Mouse (Mus musculus): ENCODE measurements around the gene Jrkl. TPM values are rescaled to one million over a fixed set of nuclear protein-coding genes. Genes with fewer than 3 reads are reported as not detected.
A peak's percentile ranks its signal among the peaks of the same experiment; 100 is the strongest.

The Jrkl gene
- polyA plus RNA-seq (2012; rRNA removed), result 0.98 and 2.1 TPM in 2 replicates
- polyA plus RNA-seq (2014; fragmentation: Nextera tagmentation; extraction: Ambion mirVana), result 1.5 TPM in 2 replicates

DNA sequence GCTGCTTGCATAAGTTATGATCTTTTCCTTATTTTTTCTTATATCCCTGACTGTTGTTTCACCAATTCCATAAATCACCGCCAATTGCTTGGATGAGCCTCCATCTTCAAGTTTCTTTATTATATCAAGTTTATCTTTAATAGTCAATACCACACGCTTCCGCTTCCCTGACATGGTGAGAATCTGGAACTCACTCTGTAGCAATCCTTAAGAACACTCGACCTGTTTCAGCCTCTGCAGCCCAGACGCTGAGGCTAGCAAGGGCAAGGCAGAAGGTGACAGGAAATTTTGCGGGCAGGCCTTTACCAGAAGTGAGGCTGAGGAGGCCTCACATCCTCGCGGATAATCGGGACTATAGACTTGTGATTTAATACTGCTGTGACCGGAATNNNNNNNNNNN is at the start of gene Jrkl:
Gene Jrkl (minus strand): TSS at position 349 of the 400 bp plus-strand sequence.
- Histone ChIP-seq H3K4me2 (ENCODE audit: low read depth) (peak within 1 kb of the TSS; percentile 88), H3K27me3 (ENCODE audit: control insufficient read depth, insufficient read depth, low read length) (no peaks in the 10 kb centered on the region), H3K36me3 (replicated peaks; ENCODE audit: control insufficient read depth, insufficient read depth, low read depth) (no peaks in the 10 kb centered on the region), H3K27ac (peak within 1 kb of the TSS; percentile 53), H3K9me3 (ENCODE audit: control insufficient read depth, low read length) (no peaks in the 10 kb centered on the region), H3K4me1 (replicated peaks; ENCODE audit: control insufficient read depth in 2 of 2, insufficient read depth in 2 of 2, low read length in 1 of 2) (peaks cover 15 to 16% of the 10 kb centered on the region in 2 experiments), H3K4me3 (ENCODE audit: insufficient read depth in 1 of 2, low read depth in 2 of 2, low read length in 2 of 2) (peak within 1 kb of the TSS; percentile 66 to 79), H3K9ac (replicated peaks) (peak within 1 kb of the TSS; percentile 71)
- ATAC-seq (ENCODE audit: insufficient read depth), result no peak
- 3% methylated on average over 10 of the region's 10 CpGs for WGBS (ENCODE audit: insufficient replicate concordance)
- TF ChIP-seq EP300 (IDR thresholded peaks at IDR 0.05; ENCODE audit: low read depth), result no peak
- TF ChIP-seq CTCF (IDR thresholded peaks at IDR 0.05; ENCODE audit: low read depth), result no peak
- DNase-seq (ENCODE audit: low read depth in 3 of 3, low spot score in 3 of 3), result peak in 1 of 3 experiments; percentile 26

DNA sequence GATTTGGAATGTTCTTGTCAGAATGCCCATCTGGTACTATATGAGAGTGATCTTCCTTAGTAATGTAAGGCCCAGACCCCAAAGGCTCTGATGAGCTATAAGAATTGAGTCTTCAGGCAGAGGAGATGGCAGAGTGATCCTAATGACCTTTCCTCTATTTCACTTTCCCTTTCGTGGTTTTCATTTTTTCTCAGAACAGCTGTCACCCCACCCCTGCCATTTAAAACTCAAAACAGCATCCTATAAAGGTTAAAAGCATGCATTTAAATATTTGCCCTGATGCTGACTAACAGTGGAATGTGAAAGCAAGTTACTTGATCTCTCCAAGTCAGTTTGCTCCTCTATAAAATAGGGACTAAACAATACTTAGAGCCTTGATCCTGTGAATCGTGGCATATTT is 41.9 kb upstream of the Jrkl start:
- DNase-seq (ENCODE audit: low read depth in 3 of 3, low spot score in 3 of 3), result no peak
- TF ChIP-seq EP300 (IDR thresholded peaks at IDR 0.05; ENCODE audit: low read depth), result no peak
- no peak for TF ChIP-seq CTCF (IDR thresholded peaks at IDR 0.05; ENCODE audit: low read depth)
- no peak overlapping the region for H3K27ac ChIP-seq
- H3K4me2 ChIP-seq (ENCODE audit: low read depth), result no peak overlapping the region
- no peaks in the 10 kb centered on the region for H3K36me3 ChIP-seq (replicated peaks; ENCODE audit: control insufficient read depth, insufficient read depth, low read depth)
- no peaks in the 10 kb centered on the region for H3K27me3 ChIP-seq (ENCODE audit: control insufficient read depth, insufficient read depth, low read length)
- H3K4me3 ChIP-seq (ENCODE audit: insufficient read depth in 1 of 2, low read depth in 2 of 2, low read length in 2 of 2), result no peak overlapping the region
- no peaks in the 10 kb centered on the region for H3K4me1 ChIP-seq (replicated peaks; ENCODE audit: control insufficient read depth in 2 of 2, insufficient read depth in 2 of 2, low read length in 1 of 2)
- no peak overlapping the region for H3K9ac ChIP-seq (replicated peaks)
- no peaks in the 10 kb centered on the region for H3K9me3 ChIP-seq (ENCODE audit: control insufficient read depth, low read length)
- 53% methylated on average over 2 of the region's 2 CpGs for WGBS (ENCODE audit: insufficient replicate concordance)
- no peak for ATAC-seq (ENCODE audit: insufficient read depth)

DNA sequence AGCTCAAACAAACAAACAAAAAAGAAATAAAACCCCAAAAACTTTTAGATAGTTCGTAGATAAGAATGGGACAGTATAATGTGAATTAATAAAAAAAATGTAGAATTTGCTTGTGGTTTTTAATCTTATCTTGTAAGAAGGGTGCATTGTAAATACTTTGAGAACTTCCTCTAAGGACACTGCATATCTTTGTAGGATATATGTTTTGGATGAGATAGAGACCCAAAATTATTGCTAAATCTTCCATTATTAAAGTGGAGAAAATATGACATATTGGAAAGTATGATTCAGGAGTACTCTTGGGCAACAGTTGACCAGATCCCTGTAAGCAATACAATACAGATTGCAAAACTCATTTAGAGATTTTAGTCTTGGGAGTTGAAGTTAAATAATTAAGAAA is 27.6 kb upstream of the Jrkl start:
- H3K27ac ChIP-seq, result no peak overlapping the region
- TF ChIP-seq EP300 (IDR thresholded peaks at IDR 0.05; ENCODE audit: low read depth), result no peak
- TF ChIP-seq CTCF (IDR thresholded peaks at IDR 0.05; ENCODE audit: low read depth), result no peak
- no peak overlapping the region for H3K9ac ChIP-seq (replicated peaks)
- H3K9me3 ChIP-seq (ENCODE audit: control insufficient read depth, low read length), result no peaks in the 10 kb centered on the region
- ATAC-seq (ENCODE audit: insufficient read depth) (no peak), DNase-seq (ENCODE audit: low read depth in 3 of 3, low spot score in 3 of 3) (no peak)
- H3K4me2 ChIP-seq (ENCODE audit: low read depth), result no peak overlapping the region
- no peak overlapping the region for H3K4me3 ChIP-seq (ENCODE audit: insufficient read depth in 1 of 2, low read depth in 2 of 2, low read length in 2 of 2)
- 81% methylated on average over 1 of the region's 1 CpGs for WGBS (ENCODE audit: insufficient replicate concordance)
- H3K27me3 ChIP-seq (ENCODE audit: control insufficient read depth, insufficient read depth, low read length), result no peaks in the 10 kb centered on the region
- no peaks in the 10 kb centered on the region for H3K4me1 ChIP-seq (replicated peaks; ENCODE audit: control insufficient read depth in 2 of 2, insufficient read depth in 2 of 2, low read length in 1 of 2)
- H3K36me3 ChIP-seq (replicated peaks; ENCODE audit: control insufficient read depth, insufficient read depth, low read depth), result peaks cover 7% of the 10 kb centered on the region

DNA sequence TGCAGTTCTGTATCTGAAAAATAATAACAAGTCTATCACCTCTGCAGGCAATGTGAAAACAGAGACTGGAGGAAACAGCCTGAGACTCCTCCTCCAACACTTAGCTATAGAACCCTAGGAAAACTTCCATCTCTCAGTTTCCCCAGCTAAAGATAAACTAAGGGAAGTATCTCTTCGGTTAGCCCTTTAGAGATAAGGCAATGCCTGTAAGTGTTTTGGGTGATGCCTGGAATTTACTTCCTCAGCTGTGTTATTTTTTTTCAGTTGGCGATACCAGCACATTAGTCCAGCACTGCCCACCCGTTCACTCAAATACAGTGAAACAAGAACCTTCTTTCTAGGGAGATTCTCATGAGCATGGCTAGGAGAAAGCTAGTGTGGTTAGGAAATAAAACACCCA is 15.4 kb upstream of the Jrkl start:
- WGBS (ENCODE audit: insufficient replicate concordance), result 42% methylated on average over 3 of the region's 3 CpGs
- no peak overlapping the region for H3K27ac ChIP-seq
- no peak for TF ChIP-seq EP300 (IDR thresholded peaks at IDR 0.05; ENCODE audit: low read depth)
- no peak for TF ChIP-seq CTCF (IDR thresholded peaks at IDR 0.05; ENCODE audit: low read depth)
- no peak overlapping the region for H3K9ac ChIP-seq (replicated peaks)
- no peak overlapping the region for H3K4me2 ChIP-seq (ENCODE audit: low read depth)
- no peaks in the 10 kb centered on the region for H3K4me1 ChIP-seq (replicated peaks; ENCODE audit: control insufficient read depth in 2 of 2, insufficient read depth in 2 of 2, low read length in 1 of 2)
- H3K4me3 ChIP-seq (ENCODE audit: insufficient read depth in 1 of 2, low read depth in 2 of 2, low read length in 2 of 2), result no peak overlapping the region
- DNase-seq (ENCODE audit: low read depth in 3 of 3, low spot score in 3 of 3) (no peak), ATAC-seq (ENCODE audit: insufficient read depth) (no peak)
- H3K9me3 ChIP-seq (ENCODE audit: control insufficient read depth, low read length), result no peaks in the 10 kb centered on the region
- no peaks in the 10 kb centered on the region for H3K27me3 ChIP-seq (ENCODE audit: control insufficient read depth, insufficient read depth, low read length)
- H3K36me3 ChIP-seq (replicated peaks; ENCODE audit: control insufficient read depth, insufficient read depth, low read depth), result no peaks in the 10 kb centered on the region; the same call in 1 of the 2 replicates

DNA sequence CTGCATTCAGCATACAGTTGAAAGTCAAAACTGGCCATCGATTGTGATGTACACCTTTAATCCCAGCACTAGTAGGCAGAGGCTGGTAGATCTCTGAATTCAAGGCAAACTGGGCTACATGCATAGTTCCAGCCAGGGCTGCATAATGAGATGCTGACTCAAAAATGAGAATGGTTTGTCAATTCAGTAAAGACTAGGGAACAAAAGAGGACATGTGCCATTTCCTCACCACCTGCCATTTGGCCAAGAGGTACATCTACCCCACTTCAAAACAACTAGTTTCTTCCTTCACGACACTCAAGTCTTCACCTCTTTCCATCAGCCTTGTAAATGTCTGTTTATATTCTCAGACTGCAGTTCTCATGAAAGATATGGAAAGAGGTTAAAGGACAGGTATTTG is 12.5 kb upstream of the Jrkl start:
- DNase-seq (ENCODE audit: low read depth in 3 of 3, low spot score in 3 of 3) (no peak), ATAC-seq (ENCODE audit: insufficient read depth) (no peak)
- Histone ChIP-seq H3K27me3 (ENCODE audit: control insufficient read depth, insufficient read depth, low read length) (no peaks in the 10 kb centered on the region), H3K4me3 (ENCODE audit: insufficient read depth in 1 of 2, low read depth in 2 of 2, low read length in 2 of 2) (no peak overlapping the region), H3K27ac (no peak overlapping the region), H3K4me1 (replicated peaks; ENCODE audit: control insufficient read depth in 2 of 2, insufficient read depth in 2 of 2, low read length in 1 of 2) (no peaks in the 10 kb centered on the region), H3K9me3 (ENCODE audit: control insufficient read depth, low read length) (no peaks in the 10 kb centered on the region), H3K9ac (replicated peaks) (no peak overlapping the region), H3K4me2 (ENCODE audit: low read depth) (no peak overlapping the region), H3K36me3 (replicated peaks; ENCODE audit: control insufficient read depth, insufficient read depth, low read depth) (no peaks in the 10 kb centered on the region)
- TF ChIP-seq CTCF (IDR thresholded peaks at IDR 0.05; ENCODE audit: low read depth), result no peak
- TF ChIP-seq EP300 (IDR thresholded peaks at IDR 0.05; ENCODE audit: low read depth), result no peak
- WGBS (ENCODE audit: insufficient replicate concordance), result 88% methylated on average over 2 of the region's 2 CpGs
